Mouse (Mus musculus): ENCODE results near the gene Btbd16. TPM values are rescaled to one million over a fixed set of nuclear protein-coding genes. Genes with fewer than 3 reads are reported as not detected.

Btbd16 gene
- polyA plus RNA-seq, 1 experiment from 2014 or later, result not detected

DNA sequence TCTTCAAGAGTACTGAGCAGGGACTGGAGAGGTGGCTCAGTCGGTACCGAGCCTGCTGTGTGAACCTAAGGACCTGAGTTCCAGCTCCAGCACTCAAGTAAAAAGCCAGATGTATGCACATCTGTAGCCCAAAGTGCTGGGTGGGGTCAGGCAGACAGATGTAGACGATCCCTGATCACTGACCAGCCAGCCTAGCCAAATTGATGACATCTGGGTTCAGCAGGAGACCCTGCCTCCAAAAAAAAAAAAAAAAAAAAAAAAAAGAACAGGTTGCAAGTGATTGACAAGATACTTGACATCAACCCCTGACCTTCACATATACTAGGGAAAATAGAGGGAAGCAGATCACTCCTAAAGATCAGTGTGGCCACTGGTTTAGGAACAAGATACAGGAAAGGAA, 15.1 kb downstream of the Btbd16 start:
- Histone ChIP-seq H3K36me3 (ENCODE audit: insufficient read depth, low read length) (no peaks in the 10 kb centered on the region), H3K9ac (replicated peaks; ENCODE audit: low read length) (no peak overlapping the region), H3K4me3 (ENCODE audit: low read length) (no peak overlapping the region), H3K4me1 (ENCODE audit: insufficient read depth, low read length) (peaks cover 8% of the 10 kb centered on the region), H3K27me3 (ENCODE audit: insufficient read depth, low read length) (no peaks in the 10 kb centered on the region), H3K27ac (ENCODE audit: low read length) (no peak overlapping the region), H3K4me2 (replicated peaks; ENCODE audit: low read depth, low read length) (no peak overlapping the region), H3K9me3 (ENCODE audit: low read length) (no peaks in the 10 kb centered on the region)
- 82% methylated on average over 3 of the region's 3 CpGs for WGBS
- no peak for ATAC-seq (ENCODE audit: low FRiP score, low TSS enrichment)

- Histone ChIP-seq H3K4me3 (ENCODE audit: low read length) (no peak overlapping the region), H3K9ac (replicated peaks; ENCODE audit: low read length) (no peak overlapping the region), H3K4me1 (ENCODE audit: insufficient read depth, low read length) (peaks cover 8% of the 10 kb centered on the region), H3K27me3 (ENCODE audit: insufficient read depth, low read length) (no peaks in the 10 kb centered on the region), H3K9me3 (ENCODE audit: low read length) (no peaks in the 10 kb centered on the region), H3K36me3 (ENCODE audit: insufficient read depth, low read length) (no peaks in the 10 kb centered on the region), H3K27ac (ENCODE audit: low read length) (no peak overlapping the region), H3K4me2 (replicated peaks; ENCODE audit: low read depth, low read length) (no peak overlapping the region)
- ATAC-seq (ENCODE audit: low FRiP score, low TSS enrichment), result peak; percentile 57; the same call in 1 of the 2 replicates
- 53% methylated on average over 7 of the region's 7 CpGs for WGBS
Observed at GRCm38 (mm10) chr7:130789456-130789855, 15.6 kb downstream of the Btbd16 start.

- Histone ChIP-seq H3K9me3 (ENCODE audit: low read length) (no peaks in the 10 kb centered on the region), H3K4me1 (ENCODE audit: insufficient read depth, low read length) (no peaks in the 10 kb centered on the region), H3K27ac (ENCODE audit: low read length) (no peak overlapping the region), H3K4me3 (ENCODE audit: low read length) (no peak overlapping the region), H3K4me2 (replicated peaks; ENCODE audit: low read depth, low read length) (no peak overlapping the region), H3K9ac (replicated peaks; ENCODE audit: low read length) (no peak overlapping the region), H3K27me3 (ENCODE audit: insufficient read depth, low read length) (no peaks in the 10 kb centered on the region), H3K36me3 (ENCODE audit: insufficient read depth, low read length) (no peaks in the 10 kb centered on the region)
- ATAC-seq (ENCODE audit: low FRiP score, low TSS enrichment), result no peak
- WGBS, result 78% methylated on average over 9 of the region's 9 CpGs
Observed at GRCm38 (mm10) chr7:130793671-130794070, 19.8 kb downstream of the Btbd16 start.

DNA sequence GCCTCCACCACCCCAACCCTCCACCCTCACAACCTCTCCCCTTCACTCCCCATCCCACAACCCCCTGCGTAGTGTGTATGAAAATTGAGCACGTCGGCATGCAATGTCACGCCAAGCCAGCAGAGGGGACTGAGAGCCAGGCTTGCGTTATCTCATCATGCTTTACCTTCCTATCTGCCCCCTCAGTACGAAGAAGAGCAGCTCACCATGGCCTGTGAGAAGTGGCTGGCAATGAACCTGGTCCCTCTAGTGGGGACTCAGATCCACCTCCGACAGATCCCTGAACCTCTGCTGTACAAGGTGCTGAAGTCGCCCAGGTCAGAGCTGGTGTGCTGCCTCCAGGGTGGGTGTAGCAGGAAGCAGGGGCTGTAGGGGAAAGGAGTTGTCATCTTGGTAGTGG, 22.9 kb downstream of the Btbd16 start:
- H3K4me3 ChIP-seq (ENCODE audit: low read length), result no peak overlapping the region
- H3K4me1 ChIP-seq (ENCODE audit: insufficient read depth, low read length), result peaks cover 4% of the 10 kb centered on the region; the same call in 1 of the 2 replicates
- no peaks in the 10 kb centered on the region for H3K27me3 ChIP-seq (ENCODE audit: insufficient read depth, low read length)
- H3K27ac ChIP-seq (ENCODE audit: low read length), result no peak overlapping the region
- H3K9me3 ChIP-seq (ENCODE audit: low read length), result no peaks in the 10 kb centered on the region
- WGBS, result 75% methylated on average over 8 of the region's 8 CpGs
- H3K9ac ChIP-seq (replicated peaks; ENCODE audit: low read length), result no peak overlapping the region
- H3K4me2 ChIP-seq (replicated peaks; ENCODE audit: low read depth, low read length), result no peak overlapping the region
- no peaks in the 10 kb centered on the region for H3K36me3 ChIP-seq (ENCODE audit: insufficient read depth, low read length)
- no peak; the same call in 1 of the 2 replicates for ATAC-seq (ENCODE audit: low FRiP score, low TSS enrichment)

DNA sequence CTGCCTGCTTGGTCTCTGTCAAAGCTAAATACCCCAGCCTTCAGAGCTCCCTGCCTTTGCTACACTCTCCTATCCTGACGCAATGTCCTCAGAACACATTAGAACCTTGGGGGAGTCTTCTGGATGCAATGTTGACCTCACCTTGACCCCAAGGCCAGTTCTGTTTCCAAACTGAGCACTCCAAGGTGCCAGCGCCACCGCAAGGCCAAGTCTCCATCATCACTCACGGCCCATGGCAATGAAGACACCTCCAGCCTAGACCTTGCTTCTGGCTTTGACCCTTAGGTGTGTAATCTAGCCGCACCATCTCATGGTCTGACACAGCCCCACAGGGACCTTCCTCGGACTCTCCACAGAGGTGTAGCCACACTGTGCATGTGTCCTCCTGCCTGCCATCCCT, 23.7 kb downstream of the Btbd16 start:
- ATAC-seq (ENCODE audit: low FRiP score, low TSS enrichment), result no peak
- Histone ChIP-seq H3K27ac (ENCODE audit: low read length) (no peak overlapping the region), H3K4me2 (replicated peaks; ENCODE audit: low read depth, low read length) (no peak overlapping the region), H3K27me3 (ENCODE audit: insufficient read depth, low read length) (no peaks in the 10 kb centered on the region), H3K9me3 (ENCODE audit: low read length) (no peaks in the 10 kb centered on the region), H3K36me3 (ENCODE audit: insufficient read depth, low read length) (no peaks in the 10 kb centered on the region), H3K9ac (replicated peaks; ENCODE audit: low read length) (no peak overlapping the region), H3K4me1 (ENCODE audit: insufficient read depth, low read length) (peaks cover 4% of the 10 kb centered on the region; the same call in 1 of the 2 replicates), H3K4me3 (ENCODE audit: low read length) (no peak overlapping the region)
- 82% methylated on average over 6 of the region's 6 CpGs for WGBS

GRCm38 (mm10) chr7:130799418-130799817, 25.5 kb downstream of the Btbd16 start:
- no peaks in the 10 kb centered on the region for H3K9me3 ChIP-seq (ENCODE audit: low read length)
- H3K27ac ChIP-seq (ENCODE audit: low read length), result no peak overlapping the region
- 72% methylated on average over 10 of the region's 10 CpGs for WGBS

DNA sequence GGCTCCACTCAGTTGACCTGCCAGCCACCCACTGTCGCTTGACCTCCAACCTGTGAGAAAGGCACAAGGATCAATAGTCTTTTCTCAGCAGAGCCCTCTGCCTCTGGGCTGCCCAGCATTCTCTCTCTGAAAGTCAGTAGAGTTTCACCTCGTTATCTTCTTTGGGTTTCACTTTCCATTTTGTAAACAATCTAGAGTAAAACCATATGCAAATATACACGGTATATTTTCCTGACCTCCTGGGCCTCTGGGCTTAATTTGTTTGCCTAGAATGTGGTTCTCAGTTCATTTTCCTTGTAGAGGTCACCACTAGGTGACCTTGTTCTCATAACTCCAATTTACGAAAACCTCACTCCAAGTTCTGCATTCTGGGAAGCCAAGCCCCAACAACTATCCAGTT, 26.8 kb downstream of the Btbd16 start:
- no peak overlapping the region for H3K4me2 ChIP-seq (replicated peaks; ENCODE audit: low read depth, low read length)

More at GRCm38 (mm10) chr7:130799418-130799817, 25.5 kb downstream of the Btbd16 start:
- no peak for ATAC-seq (ENCODE audit: low FRiP score, low TSS enrichment)
- no peaks in the 10 kb centered on the region for H3K36me3 ChIP-seq (ENCODE audit: insufficient read depth, low read length)
- H3K4me1 ChIP-seq (ENCODE audit: insufficient read depth, low read length), result peaks cover 4% of the 10 kb centered on the region; the same call in 1 of the 2 replicates
- no peak overlapping the region for H3K4me3 ChIP-seq (ENCODE audit: low read length)
- no peak overlapping the region for H3K4me2 ChIP-seq (replicated peaks; ENCODE audit: low read depth, low read length)
- H3K27me3 ChIP-seq (ENCODE audit: insufficient read depth, low read length), result no peaks in the 10 kb centered on the region
- no peak overlapping the region for H3K9ac ChIP-seq (replicated peaks; ENCODE audit: low read length)

DNA sequence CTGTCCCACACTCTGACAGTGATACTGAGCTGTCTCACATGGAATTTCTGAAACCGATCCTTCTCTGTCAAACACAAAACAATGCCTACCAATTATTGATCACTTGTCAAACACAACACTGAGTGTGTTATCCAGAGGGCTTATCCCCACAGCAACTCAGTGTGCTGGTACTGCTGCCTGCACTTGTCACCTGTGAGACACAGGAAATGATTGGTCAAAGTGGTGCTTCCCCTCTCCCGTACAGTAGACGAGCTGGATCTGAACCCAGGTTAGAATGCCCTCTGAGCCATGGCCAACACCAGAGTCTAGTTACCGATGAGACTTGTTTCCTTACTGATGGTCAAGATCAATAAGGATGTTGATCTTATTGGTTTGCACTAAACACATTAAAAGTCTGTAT, 27.9 kb downstream of the Btbd16 start:
- Histone ChIP-seq H3K9ac (replicated peaks; ENCODE audit: low read length) (no peak overlapping the region), H3K27ac (ENCODE audit: low read length) (no peak overlapping the region), H3K27me3 (ENCODE audit: insufficient read depth, low read length) (no peaks in the 10 kb centered on the region), H3K4me2 (replicated peaks; ENCODE audit: low read depth, low read length) (no peak overlapping the region), H3K36me3 (ENCODE audit: insufficient read depth, low read length) (no peaks in the 10 kb centered on the region), H3K4me3 (ENCODE audit: low read length) (no peak overlapping the region), H3K4me1 (ENCODE audit: insufficient read depth, low read length) (peaks cover 4% of the 10 kb centered on the region; the same call in 1 of the 2 replicates), H3K9me3 (ENCODE audit: low read length) (no peaks in the 10 kb centered on the region)
- 87% methylated on average over 4 of the region's 4 CpGs for WGBS
- no peak for ATAC-seq (ENCODE audit: low FRiP score, low TSS enrichment)

More for the DNA sequence above, 26.8 kb downstream of the Btbd16 start:
- no peak overlapping the region for H3K9ac ChIP-seq (replicated peaks; ENCODE audit: low read length)
- ATAC-seq (ENCODE audit: low FRiP score, low TSS enrichment), result no peak
- peaks cover 4% of the 10 kb centered on the region; the same call in 1 of the 2 replicates for H3K4me1 ChIP-seq (ENCODE audit: insufficient read depth, low read length)
- no peaks in the 10 kb centered on the region for H3K27me3 ChIP-seq (ENCODE audit: insufficient read depth, low read length)
- H3K27ac ChIP-seq (ENCODE audit: low read length), result no peak overlapping the region
- WGBS, result 53% methylated on average over 4 of the region's 4 CpGs
- no peak overlapping the region for H3K4me3 ChIP-seq (ENCODE audit: low read length)
- no peaks in the 10 kb centered on the region for H3K36me3 ChIP-seq (ENCODE audit: insufficient read depth, low read length)
- no peaks in the 10 kb centered on the region for H3K9me3 ChIP-seq (ENCODE audit: low read length)

GRCm38 (mm10) chr7:130803251-130803825, 29.5 kb downstream of the Btbd16 start:
- 89% methylated on average over 8 of the region's 8 CpGs for WGBS
- Histone ChIP-seq H3K9me3 (ENCODE audit: low read length) (no peaks in the 10 kb centered on the region), H3K4me1 (ENCODE audit: insufficient read depth, low read length) (peaks cover 4% of the 10 kb centered on the region; the same call in 1 of the 2 replicates), H3K4me3 (ENCODE audit: low read length) (no peak overlapping the region), H3K4me2 (replicated peaks; ENCODE audit: low read depth, low read length) (no peak overlapping the region), H3K9ac (replicated peaks; ENCODE audit: low read length) (no peak overlapping the region), H3K27ac (ENCODE audit: low read length) (no peak overlapping the region), H3K27me3 (ENCODE audit: insufficient read depth, low read length) (no peaks in the 10 kb centered on the region), H3K36me3 (ENCODE audit: insufficient read depth, low read length) (no peaks in the 10 kb centered on the region)
- ATAC-seq (ENCODE audit: low FRiP score, low TSS enrichment), result no peak

DNA sequence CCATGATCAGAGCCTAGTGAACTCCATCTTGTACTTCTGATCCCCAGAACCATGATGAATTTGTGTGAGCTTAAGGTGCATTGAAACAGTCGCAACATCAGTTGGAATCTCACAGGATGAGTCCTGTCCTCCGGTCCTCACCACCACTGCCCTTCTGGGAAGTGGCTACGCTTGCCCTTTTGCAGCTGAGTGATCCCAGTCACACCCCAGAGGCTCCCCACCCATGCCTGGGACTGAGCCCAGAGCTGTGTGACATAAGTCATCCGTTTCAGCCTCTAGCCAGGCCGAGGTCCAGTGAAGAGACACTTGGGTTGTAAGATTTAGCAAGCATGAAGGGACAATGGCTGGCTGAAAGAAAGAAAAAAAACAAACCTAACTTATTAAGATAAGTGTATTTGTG, 31.1 kb downstream of the Btbd16 start:
- no peak overlapping the region for H3K27ac ChIP-seq (ENCODE audit: low read length)
- no peaks in the 10 kb centered on the region for H3K9me3 ChIP-seq (ENCODE audit: low read length)
- no peak overlapping the region for H3K4me2 ChIP-seq (replicated peaks; ENCODE audit: low read depth, low read length)
- ATAC-seq (ENCODE audit: low FRiP score, low TSS enrichment), result peak; percentile 49; the same call in 1 of the 2 replicates
- no peak overlapping the region for H3K9ac ChIP-seq (replicated peaks; ENCODE audit: low read length)
- no peaks in the 10 kb centered on the region for H3K27me3 ChIP-seq (ENCODE audit: insufficient read depth, low read length)
- WGBS, result 44% methylated on average over 5 of the region's 5 CpGs
- no peak overlapping the region for H3K4me3 ChIP-seq (ENCODE audit: low read length)
- peaks cover 11% of the 10 kb centered on the region; the same call in 1 of the 2 replicates for H3K4me1 ChIP-seq (ENCODE audit: insufficient read depth, low read length)
- H3K36me3 ChIP-seq (ENCODE audit: insufficient read depth, low read length), result no peaks in the 10 kb centered on the region
